Mouse (Mus musculus) embryonic facial prominence, embryonic 14.5 days (tissue): ENCODE measurements around the gene Frat1. TPM values are rescaled to one million over a fixed set of nuclear protein-coding genes. Genes with fewer than 3 reads are reported as not detected.
A peak's percentile ranks its signal among the peaks of the same experiment; 100 is the strongest.
"Not testable (repeated sequence)": the region's sequence is repeated elsewhere in the genome, so short reads cannot be mapped to it uniquely, and the experiment has no call there.

Source experiments
- ATAC-seq: fragments of 200-750 bp; cut with Nextera tagmentation; 2 replicates; pipeline ENCODE4 v1.8.0; 2017; ENCODE audit warnings: low read depth, moderate number of reproducible peaks, moderate TSS enrichment
- DNase-seq: peaks from one replicate; pipeline ENCODE4 v3.0.0-alpha.2; 2015; ENCODE audit warnings: low spot score
- H3K27ac ChIP-seq: fragments of 300-500 bp; sonication (generic); replicated peaks from 2 replicates; pipeline ENCODE4 v1.5.1; 2014; ENCODE audit warnings: low read depth, mild to moderate bottlenecking, low read length, moderate library complexity
- H3K27me3 ChIP-seq: fragments of 300-500 bp; sonication (generic); replicated peaks from 2 replicates; pipeline ENCODE4 v1.6.1; 2014; ENCODE audit warnings: low read length; ENCODE audit not compliant: control insufficient read depth, insufficient read depth
- H3K36me3 ChIP-seq: fragments of 300-500 bp; sonication (generic); 2 replicates; pipeline ENCODE4 v1.6.1; 2014; ENCODE audit warnings: low read length, mixed read lengths; ENCODE audit not compliant: control insufficient read depth, insufficient read depth
- H3K4me1 ChIP-seq: fragments of 300-500 bp; sonication (generic); 2 replicates; pipeline ENCODE4 v1.6.1; 2014; ENCODE audit warnings: antibody characterized with exemption, low read length; ENCODE audit not compliant: control insufficient read depth, insufficient read depth
- H3K4me2 ChIP-seq: fragments of 300-500 bp; sonication (generic); 2 replicates; pipeline ENCODE4 v1.6.1; 2014; ENCODE audit warnings: low read depth, mild to moderate bottlenecking, low read length, moderate library complexity, mixed read lengths
- H3K4me3 ChIP-seq: fragments of 300-500 bp; sonication (generic); 2 replicates; pipeline ENCODE4 v1.5.1; 2014; ENCODE audit warnings: low read depth, mild to moderate bottlenecking, low read length
- H3K9ac ChIP-seq: fragments of 300-500 bp; sonication (generic); 2 replicates; pipeline ENCODE4 v1.6.1; 2014; ENCODE audit warnings: low read depth, mild to moderate bottlenecking, low read length, moderate library complexity, mixed read lengths
- H3K9me3 ChIP-seq: fragments of 300-500 bp; sonication (generic); 2 replicates; pipeline ENCODE4 v1.6.1; 2016; ENCODE audit warnings: low read length; ENCODE audit not compliant: control insufficient read depth
- WGBS: fragments of 180-500 bp; shearing (Covaris S2); extraction: QIAGEN DNeasy Blood & Tissue Kit; methylation state at CpG from one replicate; pipeline ENCODE4 v1.1.7; 2014; 5-methylcytosine and 5-hydroxymethylcytosine counted together
- polyA plus RNA-seq: library from polyadenylated mRNA; unstranded; fragments of >200 nt; fragmentation: Nextera tagmentation; extraction: Ambion mirVana; gene quantifications from 2 replicates; pipeline ENCODE4 v1.2.1, GENCODE M21; 2014

Gene Frat1
- polyA plus RNA-seq, 1 experiment from 2014 or later: 4.5 TPM

GRCm38 (mm10) chr19:41850719-41851543 lies 21.2 kb downstream of the Frat1 start:
- peaks cover 18% of the 10 kb centered on the region for H3K4me1 ChIP-seq
- no peak overlapping the region for H3K9ac ChIP-seq
- peak overlapping the region; percentile 57 for H3K27ac ChIP-seq
- 0 out of 2 replicates have a peak, but pooled peaks cover 4% of the 10 kb centered on the region for H3K27me3 ChIP-seq
- 15% methylated on average over 14 of the region's 14 CpGs for WGBS
- DNase-seq: peak; percentile 72
- 0 out of 2 replicates have a peak, but pooled peaks have one; percentile 9 for ATAC-seq
- no peaks in the 10 kb centered on the region for H3K36me3 ChIP-seq
- H3K4me2 ChIP-seq: no peak overlapping the region
- no peak overlapping the region for H3K4me3 ChIP-seq
- H3K9me3 ChIP-seq: no peaks in the 10 kb centered on the region

- Histone ChIP-seq H3K36me3 (no peaks in the 10 kb centered on the region), H3K27ac (no peak overlapping the region), H3K9me3 (no peaks in the 10 kb centered on the region), H3K27me3 (no peaks in the 10 kb centered on the region), H3K4me1 (peaks cover 7% of the 10 kb centered on the region; the same call in 1 of the 2 replicates), H3K9ac (no peak overlapping the region), H3K4me2 (no peak overlapping the region), H3K4me3 (no peak overlapping the region)
- WGBS: 83% methylated on average over 4 of the region's 4 CpGs
- ATAC-seq: no peak
- no peak for DNase-seq
Observed at GRCm38 (mm10) chr19:41852423-41852822, 22.7 kb downstream of the Frat1 start.

- no peak for DNase-seq
- peak; percentile 41; the same call in 1 of the 2 replicates for ATAC-seq
- Histone ChIP-seq H3K4me1 (no peaks in the 10 kb centered on the region), H3K36me3 (peaks cover 5% of the 10 kb centered on the region; the same call in 1 of the 2 replicates), H3K27me3 (no peaks in the 10 kb centered on the region), H3K4me3 (no peak overlapping the region), H3K9ac (no peak overlapping the region), H3K9me3 (no peaks in the 10 kb centered on the region), H3K27ac (no peak overlapping the region), H3K4me2 (no peak overlapping the region)
- WGBS: 74% methylated on average over 5 of the region's 5 CpGs
Observed at GRCm38 (mm10) chr19:41857086-41857762, 27.5 kb downstream of the Frat1 start.

- ATAC-seq (0 out of 2 replicates have a peak, but pooled peaks have one; percentile 33), DNase-seq (peak; percentile 42)
- WGBS: 64% methylated on average over 3 of the region's 3 CpGs
- H3K4me3 ChIP-seq: no peak overlapping the region
- H3K27me3 ChIP-seq: no peaks in the 10 kb centered on the region
- peaks cover 12% of the 10 kb centered on the region for H3K36me3 ChIP-seq
- no peak overlapping the region for H3K27ac ChIP-seq
- no peak overlapping the region for H3K4me2 ChIP-seq
- H3K4me1 ChIP-seq: no peaks in the 10 kb centered on the region
- no peak overlapping the region for H3K9ac ChIP-seq
- H3K9me3 ChIP-seq: no peaks in the 10 kb centered on the region
Observed at GRCm38 (mm10) chr19:41857816-41858310, 28.1 kb downstream of the Frat1 start.

- WGBS: 88% methylated on average over 8 of the region's 8 CpGs
- no peak overlapping the region for H3K9ac ChIP-seq
- ATAC-seq (peak; percentile 77), DNase-seq (peak; percentile 58)
- H3K27me3 ChIP-seq: no peaks in the 10 kb centered on the region
- H3K4me3 ChIP-seq: no peak overlapping the region
- no peaks in the 10 kb centered on the region for H3K9me3 ChIP-seq
- H3K4me2 ChIP-seq: no peak overlapping the region
- H3K27ac ChIP-seq: no peak overlapping the region
- H3K4me1 ChIP-seq: no peaks in the 10 kb centered on the region
- peaks cover 85% of the 10 kb centered on the region for H3K36me3 ChIP-seq
Observed at GRCm38 (mm10) chr19:41866707-41867106, 36.9 kb downstream of the Frat1 start.

GRCm38 (mm10) chr19:41869296-41869695 lies 39.5 kb downstream of the Frat1 start:
- H3K4me1 ChIP-seq: no peaks in the 10 kb centered on the region
- H3K36me3 ChIP-seq: peaks cover 84% of the 10 kb centered on the region
- H3K27me3 ChIP-seq: no peaks in the 10 kb centered on the region

GRCm38 (mm10) chr19:41869946-41870345 lies 40.2 kb downstream of the Frat1 start:
- not testable (repeated sequence) for H3K4me2 ChIP-seq, H3K9ac ChIP-seq, DNase-seq, H3K27me3 ChIP-seq, H3K4me1 ChIP-seq, H3K4me3 ChIP-seq, H3K27ac ChIP-seq, ATAC-seq, H3K9me3 ChIP-seq
- 66% methylated on average over 5 of the region's 5 CpGs for WGBS
- H3K36me3 ChIP-seq: peaks cover 90% of the 10 kb centered on the region

More at GRCm38 (mm10) chr19:41869296-41869695, 39.5 kb downstream of the Frat1 start:
- Histone ChIP-seq H3K4me3 (no peak overlapping the region), H3K9ac (no peak overlapping the region), H3K4me2 (no peak overlapping the region), H3K9me3 (no peaks in the 10 kb centered on the region), H3K27ac (no peak overlapping the region)
- DNase-seq (no peak), ATAC-seq (no peak)
- WGBS: 93% methylated on average over 5 of the region's 5 CpGs

- DNase-seq (no peak), ATAC-seq (no peak)
- H3K9me3 ChIP-seq: no peaks in the 10 kb centered on the region
- WGBS: 87% methylated on average over 2 of the region's 2 CpGs
- no peak overlapping the region for H3K9ac ChIP-seq
- peaks cover 90% of the 10 kb centered on the region for H3K36me3 ChIP-seq
- H3K27ac ChIP-seq: no peak overlapping the region
- H3K4me2 ChIP-seq: no peak overlapping the region
- H3K4me1 ChIP-seq: no peaks in the 10 kb centered on the region
- no peaks in the 10 kb centered on the region for H3K27me3 ChIP-seq
- no peak overlapping the region for H3K4me3 ChIP-seq
Observed at GRCm38 (mm10) chr19:41872285-41872684, 42.5 kb downstream of the Frat1 start.
